Mouse (Mus musculus) intestine, embryonic 15.5 days (tissue): ENCODE results near the gene Med21. TPM values are rescaled to one million over a fixed set of nuclear protein-coding genes. Genes with fewer than 3 reads are reported as not detected.

ENCODE experiments used
- ATAC-seq: fragments of 200-750 bp; cut with Nextera tagmentation; 2 replicates; pipeline ENCODE4 v1.8.0; 2017; ENCODE audit warnings: moderate TSS enrichment, moderate library complexity
- H3K27ac ChIP-seq: fragments of 300-500 bp; sonication (generic); 2 replicates; pipeline ENCODE4 v1.5.1; 2015; ENCODE audit warnings: mild to moderate bottlenecking, inconsistent platforms
- H3K27me3 ChIP-seq: fragments of 300-500 bp; sonication (generic); replicated peaks from 2 replicates; pipeline ENCODE4 v1.6.1; 2015; ENCODE audit warnings: inconsistent platforms
- H3K36me3 ChIP-seq: fragments of 300-500 bp; sonication (generic); 2 replicates; pipeline ENCODE4 v1.6.1; 2015; ENCODE audit warnings: inconsistent platforms
- H3K4me1 ChIP-seq: fragments of 300-500 bp; sonication (generic); replicated peaks from 2 replicates; pipeline ENCODE4 v1.6.1; 2015; ENCODE audit warnings: inconsistent platforms
- H3K4me2 ChIP-seq: fragments of 300-500 bp; sonication (generic); replicated peaks from 2 replicates; pipeline ENCODE4 v1.6.1; 2015; ENCODE audit warnings: mild to moderate bottlenecking, inconsistent platforms
- H3K4me3 ChIP-seq: fragments of 300-500 bp; sonication (generic); replicated peaks from 2 replicates; pipeline ENCODE4 v1.5.1; 2015; ENCODE audit warnings: inconsistent platforms
- H3K9ac ChIP-seq: fragments of 300-500 bp; sonication (generic); 2 replicates; pipeline ENCODE4 v1.6.1; 2015; ENCODE audit warnings: inconsistent platforms
- H3K9me3 ChIP-seq: fragments of 300-500 bp; sonication (generic); 2 replicates; pipeline ENCODE4 v1.6.1; 2016; ENCODE audit warnings: inconsistent platforms
- WGBS: fragments of 180-500 bp; shearing (Covaris S2); methylation state at CpG from one replicate; pipeline ENCODE4 v1.1.7; 2015; 5-methylcytosine and 5-hydroxymethylcytosine counted together
- polyA plus RNA-seq: library from polyadenylated mRNA; unstranded; fragments of >200 nt; fragmentation: Nextera tagmentation; extraction: Ambion mirVana; gene quantifications from 2 replicates; pipeline ENCODE4 v1.2.1, GENCODE M21; 2015

Med21 gene
- polyA plus RNA-seq, 1 experiment from 2014 or later: 128 TPM

DNA sequence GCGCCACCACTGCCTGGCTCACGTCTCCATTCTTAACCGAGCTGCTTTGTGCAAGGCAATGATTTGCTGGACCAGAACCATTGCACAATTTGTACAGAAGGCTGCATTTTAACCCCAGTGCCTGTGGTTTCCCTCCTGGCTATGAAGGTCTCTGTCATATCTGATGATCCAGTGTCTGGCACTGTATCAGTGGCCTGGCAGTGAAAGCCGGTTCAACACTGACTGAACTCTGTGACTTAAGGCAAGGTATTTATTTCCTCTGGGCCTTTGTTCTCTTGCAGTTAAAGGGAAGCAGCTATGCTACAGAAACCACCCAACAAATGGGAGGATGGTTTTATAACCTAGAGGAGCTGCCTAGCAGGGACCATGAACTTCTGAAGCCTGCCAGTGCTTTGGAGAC is 11.4 kb upstream of the Med21 start:
- H3K9me3 ChIP-seq: no peaks in the 10 kb centered on the region
- no peaks in the 10 kb centered on the region for H3K36me3 ChIP-seq
- no peak overlapping the region for H3K27ac ChIP-seq
- H3K9ac ChIP-seq: no peak overlapping the region
- 81% methylated on average over 4 of the region's 4 CpGs for WGBS
- H3K27me3 ChIP-seq: no peaks in the 10 kb centered on the region
- H3K4me3 ChIP-seq: no peak overlapping the region
- H3K4me2 ChIP-seq: no peak overlapping the region
- no peak for ATAC-seq
- H3K4me1 ChIP-seq: peaks cover 7% of the 10 kb centered on the region

DNA sequence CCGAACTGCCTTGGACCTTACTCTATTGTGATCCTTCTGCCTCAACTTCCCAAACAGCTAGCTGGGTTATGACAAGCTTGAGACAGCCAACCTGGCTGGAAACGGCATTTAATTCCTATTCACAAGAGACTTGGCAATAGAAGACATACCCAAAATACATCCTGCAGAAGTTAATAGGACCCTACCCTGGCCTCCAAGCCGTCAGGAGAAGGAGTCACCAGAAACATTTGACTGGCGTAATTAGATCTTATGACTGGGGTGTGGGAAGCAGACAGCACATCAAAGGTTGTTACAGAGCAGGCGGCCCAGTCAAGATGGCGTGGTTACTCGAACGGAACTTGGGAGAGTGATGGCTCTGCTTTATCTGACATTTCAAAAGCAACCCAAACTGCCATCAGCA is 10.5 kb upstream of the Med21 start:
- H3K9me3 ChIP-seq: no peaks in the 10 kb centered on the region
- H3K27me3 ChIP-seq: no peaks in the 10 kb centered on the region
- no peak overlapping the region for H3K27ac ChIP-seq
- H3K4me1 ChIP-seq: peaks cover 7% of the 10 kb centered on the region
- no peak overlapping the region for H3K4me2 ChIP-seq
- H3K9ac ChIP-seq: no peak overlapping the region
- H3K36me3 ChIP-seq: no peaks in the 10 kb centered on the region
- ATAC-seq: no peak
- H3K4me3 ChIP-seq: no peak overlapping the region
- WGBS: 73% methylated on average over 8 of the region's 8 CpGs

DNA sequence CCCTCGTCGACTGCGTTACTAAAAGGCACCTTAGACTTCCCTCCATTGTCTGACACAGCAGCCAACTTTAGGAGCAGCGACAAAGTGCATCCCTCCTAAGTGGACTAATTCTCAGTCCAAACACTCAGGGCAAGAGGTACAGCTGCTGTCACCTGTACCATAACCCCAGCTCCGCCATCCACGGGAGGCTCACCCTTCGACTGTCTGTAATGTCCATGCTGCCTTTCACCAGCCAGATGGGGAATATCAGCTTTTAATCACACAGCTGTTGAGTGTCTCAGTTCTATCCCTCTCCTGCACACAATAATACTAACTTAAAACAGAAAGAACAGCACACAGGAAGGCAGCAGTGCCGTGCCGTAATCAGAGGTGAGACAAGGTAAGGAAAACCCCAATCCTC is 9.9 kb upstream of the Med21 start:
- no peak overlapping the region for H3K27ac ChIP-seq
- H3K9me3 ChIP-seq: no peaks in the 10 kb centered on the region
- H3K9ac ChIP-seq: no peak overlapping the region
- 69% methylated on average over 9 of the region's 9 CpGs for WGBS
- H3K36me3 ChIP-seq: no peaks in the 10 kb centered on the region
- peaks cover 7% of the 10 kb centered on the region for H3K4me1 ChIP-seq
- no peaks in the 10 kb centered on the region for H3K27me3 ChIP-seq
- no peak for ATAC-seq
- H3K4me2 ChIP-seq: no peak overlapping the region
- no peak overlapping the region for H3K4me3 ChIP-seq

DNA sequence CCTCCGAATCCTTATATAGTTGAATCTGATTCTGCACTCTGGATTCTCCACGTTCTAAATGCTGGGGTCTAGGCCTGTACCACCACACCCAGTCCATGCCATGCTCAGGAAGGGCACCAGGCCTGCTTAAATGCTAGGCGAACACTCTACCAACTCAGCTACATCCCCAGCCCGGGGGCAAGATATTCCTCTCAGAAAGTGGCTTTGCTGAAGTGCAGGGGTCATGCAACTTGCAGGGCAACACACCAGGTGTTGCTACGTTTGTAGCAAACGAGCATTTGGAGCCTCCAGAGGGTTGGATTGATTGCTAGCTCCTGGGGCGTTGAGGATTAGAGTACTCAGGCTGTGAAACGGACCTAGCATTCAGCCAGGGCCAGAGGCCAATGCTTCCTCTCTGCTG is 9.2 kb upstream of the Med21 start:
- no peak overlapping the region for H3K27ac ChIP-seq
- H3K4me1 ChIP-seq: peaks cover 7% of the 10 kb centered on the region
- no peaks in the 10 kb centered on the region for H3K36me3 ChIP-seq
- peak overlapping the region; percentile 69 for H3K4me2 ChIP-seq
- no peaks in the 10 kb centered on the region for H3K27me3 ChIP-seq
- ATAC-seq: no peak
- peak overlapping the region; percentile 71; the same call in 1 of the 2 replicates for H3K9ac ChIP-seq
- H3K9me3 ChIP-seq: no peaks in the 10 kb centered on the region
- H3K4me3 ChIP-seq: peak overlapping the region; percentile 69; the same call in 1 of the 2 replicates
- WGBS: 62% methylated on average over 8 of the region's 8 CpGs

DNA sequence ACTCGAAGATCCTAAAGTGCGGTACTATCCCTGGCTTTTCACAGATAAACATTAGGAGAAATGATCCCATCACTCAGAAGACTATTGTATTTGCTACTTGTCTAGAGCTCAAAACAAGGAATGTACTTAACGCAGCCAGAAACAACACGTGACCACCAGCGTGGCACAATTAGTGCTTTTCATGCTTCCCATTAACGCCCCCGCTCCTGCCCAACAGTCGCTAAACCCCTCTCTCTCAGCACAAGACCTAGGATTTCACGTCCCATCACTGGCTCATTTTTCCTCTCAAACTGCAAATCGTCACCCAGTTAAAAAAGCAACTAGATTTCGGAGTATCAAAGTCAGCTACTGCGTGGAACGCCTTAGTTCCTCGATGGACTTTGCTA is 8.7 kb upstream of the Med21 start:
- peaks cover 7% of the 10 kb centered on the region for H3K4me1 ChIP-seq
- H3K36me3 ChIP-seq: no peaks in the 10 kb centered on the region
- no peaks in the 10 kb centered on the region for H3K27me3 ChIP-seq
- H3K4me2 ChIP-seq: peak overlapping the region; percentile 69
- H3K27ac ChIP-seq: peak overlapping the region; percentile 80
- H3K9ac ChIP-seq: peak overlapping the region; percentile 71
- H3K9me3 ChIP-seq: no peaks in the 10 kb centered on the region
- ATAC-seq: peak; percentile 11
- WGBS: 13% methylated on average over 14 of the region's 14 CpGs
- peak overlapping the region; percentile 69 for H3K4me3 ChIP-seq

DNA sequence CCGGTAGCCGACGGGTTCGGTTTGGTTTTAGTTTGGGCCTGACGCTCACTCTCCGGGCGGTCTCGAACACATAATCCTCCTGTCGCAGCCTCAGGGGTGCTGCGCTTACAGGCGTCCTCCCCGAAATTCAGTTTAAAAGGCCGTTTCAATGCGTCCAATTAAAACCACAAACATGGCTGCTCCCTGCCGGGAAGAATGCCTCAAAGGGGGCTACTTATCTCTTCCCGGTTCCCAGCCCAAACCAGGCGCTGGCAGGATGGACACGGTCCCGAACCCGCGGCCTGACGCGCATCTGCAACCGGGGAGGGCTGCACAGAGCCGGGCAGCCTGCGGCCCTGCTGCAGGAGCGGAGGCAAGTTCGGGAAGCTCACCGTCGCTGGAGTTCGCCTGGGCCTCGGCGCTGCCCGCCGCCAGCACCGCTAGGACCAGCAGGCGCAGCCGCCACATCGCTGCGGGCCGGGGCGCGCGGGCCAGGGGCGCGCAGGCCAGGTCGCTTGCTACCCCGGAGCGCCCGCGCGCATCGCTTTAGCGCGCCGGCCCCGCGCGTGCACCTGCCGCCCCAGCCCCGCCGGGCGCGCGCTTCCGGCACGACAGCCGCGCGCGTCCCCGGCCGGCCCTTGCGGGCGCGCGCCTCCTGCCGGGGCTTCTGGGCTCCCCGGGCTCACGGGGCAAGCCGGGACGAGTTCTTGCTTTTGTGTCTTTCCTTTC is 8.2 kb upstream of the Med21 start:
- Histone ChIP-seq H3K36me3 (no peaks in the 10 kb centered on the region), H3K4me1 (peaks cover 7% of the 10 kb centered on the region), H3K9me3 (no peaks in the 10 kb centered on the region), H3K9ac (peak overlapping the region; percentile 71), H3K27ac (peak overlapping the region; percentile 80), H3K4me2 (peak overlapping the region; percentile 69), H3K4me3 (peak overlapping the region; percentile 69), H3K27me3 (no peaks in the 10 kb centered on the region)
- peak; percentile 96 for ATAC-seq
- WGBS: 1% methylated on average over 80 of the region's 82 CpGs

DNA sequence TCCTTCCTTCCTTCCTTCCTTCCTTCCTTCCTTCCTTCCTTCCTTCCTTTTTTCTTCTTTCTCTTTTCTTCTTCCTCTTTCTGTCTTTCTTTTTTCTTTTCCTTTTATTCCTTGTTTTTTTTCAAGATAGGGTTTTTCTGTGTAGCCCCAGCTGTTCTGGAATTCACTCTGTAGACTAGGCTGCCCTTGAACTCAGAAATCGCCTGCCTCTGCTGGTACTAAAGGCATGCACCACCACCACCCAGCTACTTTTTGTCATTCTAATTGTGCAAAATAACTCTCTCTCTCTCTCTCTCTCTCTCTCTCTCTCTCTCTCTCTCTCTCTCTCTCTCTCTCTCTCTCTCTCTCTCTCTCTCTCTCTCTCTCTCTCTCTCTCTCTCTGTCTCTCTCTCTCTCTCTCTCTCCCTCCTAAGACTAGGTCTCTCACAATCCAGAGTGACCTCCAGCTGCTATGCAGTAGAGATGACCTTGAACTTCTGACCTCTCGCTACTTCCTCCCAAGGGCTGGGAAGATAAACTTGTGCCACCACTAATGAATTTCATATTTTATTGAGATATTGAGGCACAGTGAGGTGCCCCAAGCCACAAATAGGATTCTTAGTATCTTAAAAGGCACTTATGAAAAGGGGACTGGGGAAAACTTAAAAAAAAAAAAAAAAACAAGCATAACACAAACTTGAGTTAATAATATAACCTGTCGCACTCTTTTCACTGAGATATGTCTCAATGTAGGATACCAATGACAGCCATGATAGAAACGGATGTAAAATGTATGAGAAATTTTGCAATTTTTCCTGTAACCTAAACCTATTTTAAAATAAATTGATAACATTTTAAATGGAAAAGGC is 7.4 kb upstream of the Med21 start:
- Histone ChIP-seq H3K36me3 (no peaks in the 10 kb centered on the region), H3K27ac (no peak overlapping the region), H3K4me1 (peaks cover 7% of the 10 kb centered on the region), H3K9ac (no peak overlapping the region), H3K4me3 (peak overlapping the region; percentile 69; the same call in 1 of the 2 replicates), H3K9me3 (no peaks in the 10 kb centered on the region), H3K27me3 (no peaks in the 10 kb centered on the region), H3K4me2 (peak overlapping the region; percentile 69)
- 67% methylated on average over 4 of the region's 4 CpGs for WGBS
- no peak for ATAC-seq

DNA sequence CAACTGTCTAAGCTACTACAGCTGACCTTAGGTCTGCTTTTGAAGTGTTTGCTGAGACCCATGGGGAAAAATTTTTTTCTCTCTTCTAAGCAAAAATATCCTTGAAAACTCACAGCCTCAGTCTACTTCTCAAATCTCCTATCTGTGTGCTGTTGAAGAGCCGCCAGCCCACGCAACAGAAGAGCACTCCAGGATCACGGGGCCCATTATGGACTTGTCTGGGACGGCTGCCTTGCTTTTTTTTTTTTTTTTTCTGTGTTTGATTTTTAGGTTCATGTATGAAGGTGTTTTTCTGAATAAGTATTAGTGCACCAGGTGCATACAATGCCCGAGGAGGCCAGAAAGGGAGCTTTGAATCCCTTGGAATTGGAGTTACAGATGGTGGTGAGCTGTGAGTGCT is 5.9 kb upstream of the Med21 start:
- H3K9me3 ChIP-seq: no peaks in the 10 kb centered on the region
- no peak overlapping the region for H3K4me3 ChIP-seq
- no peaks in the 10 kb centered on the region for H3K27me3 ChIP-seq
- ATAC-seq: no peak
- WGBS: 82% methylated on average over 5 of the region's 5 CpGs
- H3K9ac ChIP-seq: no peak overlapping the region
- peaks cover 7% of the 10 kb centered on the region for H3K4me1 ChIP-seq
- no peak overlapping the region for H3K4me2 ChIP-seq
- H3K27ac ChIP-seq: no peak overlapping the region
- no peaks in the 10 kb centered on the region for H3K36me3 ChIP-seq

DNA sequence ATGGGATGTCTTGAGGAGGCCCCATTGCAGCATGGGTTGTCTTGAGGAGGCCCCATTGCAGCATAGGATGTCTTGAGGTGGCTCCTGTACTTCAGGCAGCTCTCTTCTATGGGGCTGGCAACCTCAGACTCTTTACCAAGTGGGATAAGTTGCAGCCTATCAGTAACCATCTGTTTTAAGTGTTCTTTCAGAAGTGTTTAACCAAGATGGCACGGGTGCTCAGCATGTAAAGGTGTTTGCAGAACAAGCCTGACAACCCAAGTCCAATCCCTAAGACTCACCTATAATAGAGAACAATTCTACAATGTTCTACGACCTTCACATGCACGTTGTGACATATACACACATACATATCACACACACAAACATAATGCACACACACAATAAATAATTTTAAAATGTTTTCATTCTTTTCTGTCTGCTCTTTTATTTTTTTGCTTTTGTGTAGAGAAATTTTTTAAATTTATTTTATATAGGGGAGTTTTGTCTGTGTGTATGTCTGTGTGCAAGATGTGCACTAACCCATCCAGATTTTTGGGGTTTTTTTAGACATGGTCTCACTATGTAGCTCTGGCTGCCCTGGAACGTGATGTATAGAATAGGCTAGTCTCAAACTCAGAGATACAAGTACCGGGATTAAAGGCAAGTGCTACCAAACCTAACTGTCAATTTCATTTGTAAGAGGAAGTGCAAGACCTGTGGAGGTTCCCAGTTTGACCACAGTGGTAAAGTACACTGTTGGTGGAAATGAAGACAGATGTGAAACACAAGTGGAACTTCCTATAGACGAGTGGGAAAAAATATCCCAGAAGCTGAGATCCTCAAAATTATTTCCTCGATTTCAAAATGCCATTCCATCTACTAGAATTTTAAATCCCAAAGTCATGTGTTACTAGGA is 2.0 kb upstream of the Med21 start:
- no peak for ATAC-seq
- 0 out of 2 replicates have a peak, but pooled peaks cover 4% of the 10 kb centered on the region for H3K4me1 ChIP-seq
- no peak overlapping the region for H3K4me2 ChIP-seq
- H3K36me3 ChIP-seq: no peaks in the 10 kb centered on the region
- no peaks in the 10 kb centered on the region for H3K27me3 ChIP-seq
- no peak overlapping the region for H3K4me3 ChIP-seq
- H3K27ac ChIP-seq: no peak overlapping the region
- WGBS: 78% methylated on average over 7 of the region's 7 CpGs
- no peaks in the 10 kb centered on the region for H3K9me3 ChIP-seq
- no peak overlapping the region for H3K9ac ChIP-seq

DNA sequence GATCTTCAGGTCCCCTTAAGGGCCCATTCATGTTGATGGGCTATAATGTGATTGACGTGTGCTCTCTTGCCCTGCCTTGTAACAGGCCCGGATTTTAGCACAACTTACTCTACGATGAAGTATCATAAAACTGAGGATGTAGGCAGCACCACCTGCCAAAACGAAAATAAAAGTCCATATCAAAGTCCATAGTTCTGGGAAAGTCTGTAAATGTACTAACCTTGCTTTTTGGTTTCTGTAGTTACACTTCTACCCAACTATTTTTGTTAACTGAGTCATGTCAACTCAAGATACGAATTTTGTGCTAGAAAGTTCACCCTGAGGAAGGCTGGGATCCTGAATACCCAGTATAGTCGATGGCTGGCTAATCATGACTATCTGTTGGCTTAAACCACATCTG is 1.4 kb upstream of the Med21 start:
- Histone ChIP-seq H3K27me3 (no peaks in the 10 kb centered on the region), H3K9me3 (no peaks in the 10 kb centered on the region), H3K4me1 (0 out of 2 replicates have a peak, but pooled peaks cover 4% of the 10 kb centered on the region), H3K27ac (no peak overlapping the region), H3K4me2 (no peak overlapping the region), H3K36me3 (no peaks in the 10 kb centered on the region), H3K9ac (no peak overlapping the region), H3K4me3 (no peak overlapping the region)
- no peak for ATAC-seq
- WGBS: 79% methylated on average over 6 of the region's 6 CpGs

DNA sequence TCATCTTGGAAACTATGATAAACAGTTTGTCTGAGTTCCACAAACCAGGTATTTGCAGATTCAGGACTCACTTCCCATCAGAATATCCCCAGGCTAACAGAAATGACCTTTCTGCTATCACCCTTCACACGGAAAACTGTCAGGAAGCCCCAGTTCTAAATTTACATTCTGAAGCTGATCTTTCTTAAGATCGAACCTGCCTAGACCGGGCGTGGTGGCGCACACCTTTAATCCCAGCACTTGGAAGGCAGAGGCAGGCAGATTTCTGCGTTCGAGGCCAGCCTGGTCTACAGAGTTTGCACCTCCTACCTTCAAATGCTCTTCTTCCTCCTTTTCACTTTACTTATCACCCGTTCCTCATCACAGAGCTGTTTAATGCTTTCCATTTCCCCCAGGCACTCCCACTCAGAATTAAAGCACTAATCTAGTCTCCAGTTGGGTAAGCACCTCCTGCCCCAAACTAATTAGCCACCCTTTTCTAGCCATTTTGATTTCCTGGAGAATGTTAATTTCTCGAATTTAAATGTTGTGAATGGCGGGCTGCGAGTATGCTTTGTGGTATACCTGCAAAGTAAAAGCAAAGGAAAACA is 631 bp upstream of the Med21 start:
- H3K9me3 ChIP-seq: no peaks in the 10 kb centered on the region
- ATAC-seq: no peak
- H3K27me3 ChIP-seq: no peaks in the 10 kb centered on the region
- no peaks in the 10 kb centered on the region for H3K36me3 ChIP-seq
- 0 out of 2 replicates have a peak, but pooled peaks cover 4% of the 10 kb centered on the region for H3K4me1 ChIP-seq
- peak overlapping the region; percentile 80 for H3K4me3 ChIP-seq
- WGBS: 68% methylated on average over 11 of the region's 11 CpGs
- H3K9ac ChIP-seq: no peak overlapping the region
- no peak overlapping the region for H3K27ac ChIP-seq
- H3K4me2 ChIP-seq: peak overlapping the region; percentile 57
